Mouse (Mus musculus): Measurements from ENCODE around the gene Ndufa3. TPM values are rescaled to one million over a fixed set of nuclear protein-coding genes. Genes with fewer than 3 reads are reported as not detected.

Ndufa3 gene
- polyA plus RNA-seq, 1 experiment from 2014 or later = 458 TPM

DNA sequence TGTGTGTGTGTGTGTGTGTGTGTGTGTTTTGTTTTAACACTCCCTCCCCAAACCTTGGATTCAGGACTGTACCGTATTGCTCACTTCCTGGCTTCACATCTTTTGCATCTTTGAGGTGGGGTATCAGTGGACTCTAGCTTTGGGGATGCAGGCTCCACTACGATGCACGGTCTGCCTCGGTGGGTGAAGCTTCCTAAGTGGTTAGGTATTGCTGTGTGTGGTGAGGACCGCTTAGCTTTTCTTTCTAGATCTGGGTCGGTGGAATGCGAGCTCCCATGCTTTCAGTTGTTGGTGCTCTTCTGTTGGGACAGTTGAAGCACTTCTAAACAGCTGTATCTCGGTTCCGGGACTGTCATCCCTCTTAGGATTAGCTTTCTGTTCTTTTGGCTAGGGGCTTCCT, 29.0 kb downstream of the Ndufa3 start:
- Histone ChIP-seq H3K4me3 (peak overlapping the region; percentile 92), H3K27me3 (replicated peaks) (no peaks in the 10 kb centered on the region), H3K36me3 (replicated peaks) (peaks cover 9% of the 10 kb centered on the region; the same call in 1 of the 2 replicates), H3K9ac (peak overlapping the region; percentile 96), H3K27ac (peak overlapping the region; percentile 96), H3K4me2 (peak overlapping the region; percentile 70), H3K4me1 (peaks cover 40% of the 10 kb centered on the region), H3K9me3 (no peaks in the 10 kb centered on the region)
- ATAC-seq (replicated peaks) = no peak
- 21% methylated on average over 9 of the region's 9 CpGs for WGBS

DNA sequence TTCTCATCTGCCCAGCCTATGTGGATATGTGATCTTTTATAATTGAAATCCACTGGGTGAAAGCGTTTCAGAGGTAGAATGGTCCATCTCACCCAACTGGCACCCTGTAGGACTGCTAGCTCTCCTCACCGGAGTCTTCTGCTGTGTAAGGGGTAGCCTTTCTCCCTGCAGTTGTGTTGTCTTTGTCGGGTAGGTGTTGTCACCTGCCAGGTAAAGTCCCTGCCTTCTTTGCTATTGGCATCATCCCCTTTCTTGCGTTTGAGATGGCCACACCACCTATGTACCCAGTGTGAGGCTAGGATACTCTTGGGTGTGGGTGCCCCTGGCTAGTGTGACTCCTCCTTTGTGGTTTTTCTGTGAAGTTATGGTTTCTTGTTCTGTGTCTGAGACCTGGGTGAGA, 29.5 kb downstream of the Ndufa3 start:
- Histone ChIP-seq H3K9ac (peak overlapping the region; percentile 96), H3K27ac (no peak overlapping the region), H3K4me3 (peak overlapping the region; percentile 92), H3K36me3 (replicated peaks) (peaks cover 9% of the 10 kb centered on the region), H3K4me2 (peak overlapping the region; percentile 70), H3K4me1 (peaks cover 40% of the 10 kb centered on the region), H3K9me3 (no peaks in the 10 kb centered on the region), H3K27me3 (replicated peaks) (no peaks in the 10 kb centered on the region)
- WGBS = 66% methylated on average over 4 of the region's 4 CpGs
- ATAC-seq (replicated peaks) = no peak

DNA sequence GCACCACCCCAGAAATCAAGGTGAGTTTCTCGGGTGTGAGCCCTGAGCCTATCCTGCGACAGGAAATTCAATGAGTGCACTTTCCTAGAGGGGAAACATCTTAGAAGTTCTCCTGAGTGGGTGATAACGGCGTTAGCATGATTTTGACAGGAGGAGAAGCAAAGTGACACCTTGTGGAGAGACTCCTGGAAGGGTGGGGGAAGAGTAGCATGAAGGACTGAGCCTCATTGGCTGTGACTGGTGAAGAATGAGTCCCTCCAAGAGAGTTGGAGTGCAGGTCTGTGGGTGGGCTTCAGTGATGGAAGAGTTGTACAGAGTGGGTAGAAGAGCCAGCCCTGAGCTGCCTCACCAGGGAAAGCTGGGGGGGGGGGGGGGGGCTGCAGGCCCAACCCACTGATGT, 39.8 kb downstream of the Ndufa3 start:
- no peaks in the 10 kb centered on the region for H3K4me1 ChIP-seq
- no peak overlapping the region for H3K9ac ChIP-seq
- H3K27ac ChIP-seq = no peak overlapping the region
- H3K27me3 ChIP-seq (replicated peaks) = no peaks in the 10 kb centered on the region
- H3K36me3 ChIP-seq (replicated peaks) = peaks cover 94% of the 10 kb centered on the region
- no peaks in the 10 kb centered on the region for H3K9me3 ChIP-seq
- no peak for ATAC-seq (replicated peaks)
- 91% methylated on average over 4 of the region's 4 CpGs for WGBS
- H3K4me3 ChIP-seq = no peak overlapping the region
- no peak overlapping the region for H3K4me2 ChIP-seq

DNA sequence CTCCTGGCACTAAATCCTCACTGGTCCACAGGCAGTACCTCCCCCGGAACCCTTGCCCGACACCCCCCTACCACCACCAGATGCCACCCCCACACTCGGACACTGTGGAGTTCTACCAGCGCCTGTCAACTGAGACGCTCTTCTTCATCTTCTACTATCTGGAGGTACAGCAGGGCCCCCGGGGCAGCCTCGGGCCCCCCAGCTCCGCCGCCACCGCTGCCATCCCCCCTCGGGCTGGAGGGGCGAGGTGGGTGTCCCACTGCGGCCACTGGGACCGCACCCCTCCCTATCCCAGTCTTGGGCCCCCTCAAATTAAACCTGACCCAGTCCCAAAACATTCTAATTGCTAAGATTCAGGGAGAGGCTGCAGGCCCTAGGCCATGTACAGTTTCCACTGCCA, 41.4 kb downstream of the Ndufa3 start:
- no peak for ATAC-seq (replicated peaks)
- H3K4me2 ChIP-seq = no peak overlapping the region
- WGBS = 95% methylated on average over 14 of the region's 14 CpGs
- H3K9me3 ChIP-seq = no peaks in the 10 kb centered on the region
- H3K9ac ChIP-seq = no peak overlapping the region
- H3K36me3 ChIP-seq (replicated peaks) = peaks cover 89% of the 10 kb centered on the region
- H3K4me1 ChIP-seq = peaks cover 3% of the 10 kb centered on the region
- H3K4me3 ChIP-seq = no peak overlapping the region
- no peak overlapping the region for H3K27ac ChIP-seq
- no peaks in the 10 kb centered on the region for H3K27me3 ChIP-seq (replicated peaks)

DNA sequence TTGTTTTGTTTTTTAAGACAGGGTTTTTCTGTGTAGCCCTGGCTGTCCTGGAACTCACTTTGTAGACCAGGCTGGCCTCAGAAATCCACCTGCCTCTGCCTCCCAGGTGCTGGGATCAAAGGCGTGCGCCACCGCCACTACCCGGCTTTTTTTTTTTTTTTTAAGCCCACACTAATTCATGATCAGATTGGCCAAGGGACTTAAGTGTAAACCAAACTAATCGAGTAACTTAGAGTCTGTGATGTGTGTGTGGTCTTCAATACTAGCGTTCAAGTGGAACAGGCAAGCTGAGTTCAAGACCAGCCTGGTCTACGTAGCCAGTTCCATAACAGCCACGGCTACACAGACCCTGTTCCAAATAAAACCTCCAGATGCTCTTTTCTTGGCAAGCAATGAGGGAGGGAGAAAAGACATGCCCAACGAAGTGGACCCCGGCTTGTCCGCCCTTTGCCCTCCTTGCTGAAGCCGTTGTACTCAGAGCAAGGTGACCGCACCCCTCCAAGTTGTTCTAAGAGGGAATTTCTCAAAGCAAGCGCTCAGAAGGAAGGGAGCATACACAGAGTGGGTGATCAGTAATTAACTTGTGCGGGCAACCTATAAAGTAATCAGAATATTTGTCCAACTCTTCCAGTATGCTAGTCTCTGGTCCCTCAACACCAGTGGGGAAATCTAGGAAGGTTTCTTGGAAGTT, 47.5 kb downstream of the Ndufa3 start:
- Histone ChIP-seq H3K4me2 (peak overlapping the region; percentile 67), H3K9ac (peak overlapping the region; percentile 62), H3K27ac (peak overlapping the region; percentile 79), H3K4me1 (peaks cover 22% of the 10 kb centered on the region), H3K4me3 (peak overlapping the region; percentile 75), H3K36me3 (replicated peaks) (peaks cover 29% of the 10 kb centered on the region), H3K27me3 (replicated peaks) (no peaks in the 10 kb centered on the region), H3K9me3 (no peaks in the 10 kb centered on the region)
- peak; percentile 28 for ATAC-seq (replicated peaks)
- 30% methylated on average over 15 of the region's 15 CpGs for WGBS

DNA sequence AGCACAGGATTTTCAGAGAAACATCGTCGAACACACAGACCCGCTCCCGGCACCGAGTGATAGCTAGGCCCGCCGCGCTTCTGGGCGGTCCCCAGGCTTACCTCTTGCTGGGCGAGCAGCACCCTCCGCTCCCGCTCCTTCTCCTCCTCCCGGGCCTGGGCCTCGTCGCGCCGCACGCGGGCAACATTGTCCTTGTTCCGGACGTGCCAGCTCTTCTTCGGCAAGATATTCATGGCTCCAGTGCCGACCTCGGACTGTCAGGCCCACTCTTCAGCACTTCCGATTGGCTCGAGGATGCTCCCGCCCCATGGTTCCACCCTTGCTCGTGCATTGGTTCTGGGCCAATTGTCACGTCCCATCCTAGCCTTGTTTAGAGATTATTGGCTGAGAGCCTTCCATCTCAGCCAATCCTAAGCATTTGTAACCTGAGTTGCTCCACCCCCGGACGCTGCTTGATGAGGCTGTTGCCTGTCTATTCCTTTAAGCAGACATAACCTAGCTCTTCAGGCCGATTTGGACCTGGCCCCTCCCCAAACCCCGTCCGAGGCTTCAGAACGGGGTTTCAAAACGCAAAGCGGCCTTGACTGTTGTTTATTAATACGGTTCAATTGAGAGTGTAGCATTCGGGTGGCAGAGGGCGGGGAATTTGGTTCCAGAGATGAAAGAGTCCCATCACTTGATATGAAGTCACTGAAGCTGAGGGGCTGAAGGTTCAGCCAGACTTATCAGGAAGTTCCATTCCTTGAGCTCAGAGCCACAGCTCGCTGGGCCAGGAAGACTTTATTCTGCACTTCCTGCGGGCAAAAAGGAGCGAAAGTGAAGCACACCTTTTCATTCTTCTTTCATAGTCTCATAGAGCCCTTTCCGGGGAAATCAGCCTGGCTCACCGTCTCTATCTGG, 48.3 kb downstream of the Ndufa3 start, which contains the start of gene Leng1:
Gene Leng1 (minus strand): TSS at position 626 of the 900 bp plus-strand sequence.
- WGBS = 4% methylated on average over 45 of the region's 45 CpGs
- Histone ChIP-seq H3K4me1 (peaks cover 22% of the 10 kb centered on the region), H3K4me2 (peak within 1 kb of the TSS; percentile 67), H3K36me3 (replicated peaks) (peaks cover 21% of the 10 kb centered on the region; the same call in 1 of the 2 replicates), H3K4me3 (peak within 1 kb of the TSS; percentile 75), H3K27ac (peak within 1 kb of the TSS; percentile 80), H3K27me3 (replicated peaks) (no peaks in the 10 kb centered on the region), H3K9me3 (no peaks in the 10 kb centered on the region), H3K9ac (peak within 1 kb of the TSS; percentile 62)
- peak; percentile 99 for ATAC-seq (replicated peaks)

DNA sequence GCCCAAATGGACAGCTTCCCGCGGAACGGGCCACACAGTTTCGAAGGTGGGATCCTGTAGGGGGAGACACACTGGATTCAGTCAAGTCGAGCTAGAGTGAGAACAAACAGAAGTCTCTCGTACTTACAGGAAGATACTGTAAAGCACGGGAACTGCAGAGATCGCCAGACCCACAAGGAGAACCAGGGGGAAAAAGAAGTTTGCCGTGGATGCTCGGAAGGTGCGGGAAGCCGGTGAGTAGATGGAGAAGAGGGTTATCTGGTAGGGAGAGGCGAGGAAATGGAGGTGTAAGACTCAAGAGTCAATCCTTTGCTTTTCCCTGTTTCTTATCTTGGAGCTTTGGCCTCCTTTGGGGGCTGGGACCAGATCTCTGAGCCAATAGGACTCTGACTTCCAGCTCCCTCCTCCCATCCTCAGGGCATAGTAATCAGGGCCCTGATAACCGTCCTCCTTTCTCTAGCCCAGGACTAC, 49.8 kb downstream of the Ndufa3 start:
- H3K4me2 ChIP-seq = no peak overlapping the region
- peaks cover 22% of the 10 kb centered on the region for H3K4me1 ChIP-seq
- ATAC-seq (replicated peaks) = no peak
- WGBS = 25% methylated on average over 14 of the region's 14 CpGs
- H3K4me3 ChIP-seq = no peak overlapping the region
- no peak overlapping the region for H3K9ac ChIP-seq
- H3K27me3 ChIP-seq (replicated peaks) = no peaks in the 10 kb centered on the region
- peaks cover 9% of the 10 kb centered on the region; the same call in 1 of the 2 replicates for H3K36me3 ChIP-seq (replicated peaks)
- H3K9me3 ChIP-seq = no peaks in the 10 kb centered on the region
- no peak overlapping the region for H3K27ac ChIP-seq

Small RNAs within 50 kb of the gene (microRNA-seq; reads per million reads assigned to microRNA genes)
- gene Gm25100 = not detected
- 1.5 reads per million for gene Mir3572

Other genes with a start within 250 kb of the Ndufa3 start
- 18.3 and 19.0 TPM in 2 replicates for gene Cacng8, start 226.7 kb upstream of the Ndufa3 start, polyA plus RNA-seq (2015; fragmentation: Nextera tagmentation; extraction: Ambion mirVana)
- gene Cacng6, start 193.2 kb upstream of the Ndufa3 start, polyA plus RNA-seq (2015; fragmentation: Nextera tagmentation; extraction: Ambion mirVana) = not detected in 2 replicates
- not detected in 2 replicates for gene Tarm1, start 114.7 kb upstream of the Ndufa3 start, polyA plus RNA-seq (2015; fragmentation: Nextera tagmentation; extraction: Ambion mirVana)
- gene Oscar, start 1.2 kb upstream of the Ndufa3 start, polyA plus RNA-seq (2015; fragmentation: Nextera tagmentation; extraction: Ambion mirVana) = 0.33 and 0.59 TPM in 2 replicates
- gene Tfpt, start 12.6 kb downstream of the Ndufa3 start, polyA plus RNA-seq (2015; fragmentation: Nextera tagmentation; extraction: Ambion mirVana) = 38.2 and 40.7 TPM in 2 replicates
- 93.2 and 96.7 TPM in 2 replicates for gene Prpf31, start 12.6 kb downstream of the Ndufa3 start, polyA plus RNA-seq (2015; fragmentation: Nextera tagmentation; extraction: Ambion mirVana)
- gene Cnot3, start 27.9 kb downstream of the Ndufa3 start, polyA plus RNA-seq (2015; fragmentation: Nextera tagmentation; extraction: Ambion mirVana) = 47.6 and 48.4 TPM in 2 replicates
- 13.7 and 15.6 TPM in 2 replicates for gene Leng1, start 48.5 kb downstream of the Ndufa3 start, polyA plus RNA-seq (2015; fragmentation: Nextera tagmentation; extraction: Ambion mirVana)
- 6.2 and 6.7 TPM in 2 replicates for gene Tmc4, start 60.2 kb downstream of the Ndufa3 start, polyA plus RNA-seq (2015; fragmentation: Nextera tagmentation; extraction: Ambion mirVana)
- 301 and 329 TPM in 2 replicates for gene Tsen34, start 75.5 kb downstream of the Ndufa3 start, polyA plus RNA-seq (2015; fragmentation: Nextera tagmentation; extraction: Ambion mirVana)
- gene Mboat7, start 76.2 kb downstream of the Ndufa3 start, polyA plus RNA-seq (2015; fragmentation: Nextera tagmentation; extraction: Ambion mirVana) = 103 and 110 TPM in 2 replicates
- gene Rps9, start 86.6 kb downstream of the Ndufa3 start, polyA plus RNA-seq (2015; fragmentation: Nextera tagmentation; extraction: Ambion mirVana) = 701 and 709 TPM in 2 replicates
- 0.33 and 0.43 TPM in 2 replicates for gene Pirb, start 103.0 kb downstream of the Ndufa3 start, polyA plus RNA-seq (2015; fragmentation: Nextera tagmentation; extraction: Ambion mirVana)
- gene Gm15448, start 208.3 kb downstream of the Ndufa3 start, polyA plus RNA-seq (2015; fragmentation: Nextera tagmentation; extraction: Ambion mirVana) = not detected in 2 replicates
- gene Pira2, start 227.7 kb downstream of the Ndufa3 start, polyA plus RNA-seq (2015; fragmentation: Nextera tagmentation; extraction: Ambion mirVana) = 0.12 TPM in 1 of 2 replicates, not detected in the other

Measured in midbrain, embryonic 15.5 days (tissue).